Mouse (Mus musculus) liver, postnatal 0 days (tissue): Measurements from ENCODE around the gene Hamp. TPM values are rescaled to one million over a fixed set of nuclear protein-coding genes. Genes with fewer than 3 reads are reported as not detected.
"Not testable (repeated sequence)": the region's sequence is repeated elsewhere in the genome, so short reads cannot be mapped to it uniquely, and the experiment has no call there.

ENCODE experiments used
- ATAC-seq: fragments of 200-750 bp; cut with Nextera tagmentation; 2 replicates; pipeline ENCODE4 v1.8.0; 2017; ENCODE audit warnings: mild to moderate bottlenecking, moderate library complexity
- DNase-seq: peaks from one replicate; pipeline ENCODE4 v3.0.0-alpha.2; 2016
- H3K27ac ChIP-seq: fragments of 300-500 bp; sonication (generic); 2 replicates; pipeline ENCODE4 v1.5.1; 2014; ENCODE audit warnings: antibody characterized with exemption, moderate library complexity, mild to moderate bottlenecking, low read depth
- H3K27me3 ChIP-seq: fragments of 300-500 bp; sonication (generic); 2 replicates; pipeline ENCODE4 v1.6.1; 2014; ENCODE audit warnings: low read length, control low read depth, mixed read lengths; ENCODE audit not compliant: insufficient read depth
- H3K36me3 ChIP-seq: fragments of 300-500 bp; sonication (generic); replicated peaks from 2 replicates; pipeline ENCODE4 v1.6.1; 2014; ENCODE audit warnings: mild to moderate bottlenecking, control low read depth, low read length, moderate library complexity, mixed read lengths; ENCODE audit not compliant: insufficient read depth
- H3K4me1 ChIP-seq: fragments of 300-500 bp; sonication (generic); 2 replicates; pipeline ENCODE4 v1.6.1; 2014; ENCODE audit warnings: antibody characterized with exemption, mild to moderate bottlenecking, control low read depth; ENCODE audit not compliant: insufficient read depth
- H3K4me2 ChIP-seq: fragments of 300-500 bp; sonication (generic); 2 replicates; pipeline ENCODE4 v1.6.1; 2014; ENCODE audit warnings: low read depth, mild to moderate bottlenecking, low read length, moderate library complexity, mixed read lengths
- H3K4me3 ChIP-seq: fragments of 300-500 bp; sonication (generic); 2 replicates; pipeline ENCODE4 v1.5.1; 2014; ENCODE audit warnings: low read depth, low read length
- H3K9ac ChIP-seq: fragments of 300-500 bp; sonication (generic); replicated peaks from 2 replicates; pipeline ENCODE4 v1.6.1; 2014; ENCODE audit warnings: mild to moderate bottlenecking, moderate library complexity
- H3K9me3 ChIP-seq: fragments of 300-500 bp; sonication (generic); 2 replicates; pipeline ENCODE4 v1.6.1; 2016; ENCODE audit warnings: mild to moderate bottlenecking, control low read depth, low read length, mixed read lengths
- CTCF ChIP-seq: sonication (generic); IDR thresholded peaks from 2 replicates; pipeline ENCODE4 v1.5.1; 2016; ENCODE audit warnings: antibody characterized with exemption, low read depth
- EP300 ChIP-seq: IDR thresholded peaks from 2 replicates; pipeline ENCODE4 v1.6.1; 2016; ENCODE audit warnings: antibody characterized with exemption, low read depth, mild to moderate bottlenecking
- WGBS: fragments of 180-500 bp; shearing (Covaris S2); extraction: QIAGEN DNeasy Blood & Tissue Kit; methylation state at CpG from one replicate; pipeline ENCODE4 v1.1.7; 2014; ENCODE audit not compliant: insufficient replicate concordance; 5-methylcytosine and 5-hydroxymethylcytosine counted together
- polyA plus RNA-seq: library from polyadenylated mRNA; unstranded; fragments of >200 nt; fragmentation: Nextera tagmentation; extraction: Ambion mirVana; gene quantifications from 2 replicates; pipeline ENCODE4 v1.2.1, GENCODE M21; 2015

Hamp gene
- polyA plus RNA-seq, 1 experiment from 2014 or later: 248 TPM

DNA sequence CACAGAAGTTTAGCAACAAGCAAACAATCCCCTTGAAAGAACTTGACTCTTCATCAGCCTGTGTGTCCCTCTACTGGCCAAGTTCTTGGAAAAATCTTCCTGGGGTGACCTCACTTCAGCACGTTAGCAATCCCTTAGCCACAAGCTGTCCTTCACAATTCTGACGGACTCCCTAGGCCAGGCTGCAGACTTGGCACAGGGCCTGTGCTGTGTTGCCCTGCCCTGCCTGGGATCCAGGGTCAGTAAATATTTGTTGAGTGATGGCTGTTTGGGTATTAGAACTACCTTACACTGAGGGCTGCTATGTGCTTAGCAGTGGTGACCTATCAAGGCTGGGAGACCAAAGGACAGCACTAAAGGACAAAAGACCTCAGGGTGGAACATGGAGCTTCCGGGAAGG is 10.2 kb upstream of the Hamp start:
- TF ChIP-seq EP300: peak; percentile 43; the same call in 1 of the 2 replicates
- peak; percentile 29; the same call in 1 of the 2 replicates for TF ChIP-seq CTCF
- Histone ChIP-seq H3K9me3 (no peaks in the 10 kb centered on the region), H3K27me3 (no peaks in the 10 kb centered on the region), H3K36me3 (peaks cover 47% of the 10 kb centered on the region), H3K4me2 (no peak overlapping the region), H3K27ac (peak overlapping the region; percentile 99), H3K9ac (no peak overlapping the region), H3K4me3 (no peak overlapping the region), H3K4me1 (peaks cover 34% of the 10 kb centered on the region)
- ATAC-seq (peak; percentile 59), DNase-seq (peak; percentile 77)
- 61% methylated on average over 3 of the region's 3 CpGs for WGBS

DNA sequence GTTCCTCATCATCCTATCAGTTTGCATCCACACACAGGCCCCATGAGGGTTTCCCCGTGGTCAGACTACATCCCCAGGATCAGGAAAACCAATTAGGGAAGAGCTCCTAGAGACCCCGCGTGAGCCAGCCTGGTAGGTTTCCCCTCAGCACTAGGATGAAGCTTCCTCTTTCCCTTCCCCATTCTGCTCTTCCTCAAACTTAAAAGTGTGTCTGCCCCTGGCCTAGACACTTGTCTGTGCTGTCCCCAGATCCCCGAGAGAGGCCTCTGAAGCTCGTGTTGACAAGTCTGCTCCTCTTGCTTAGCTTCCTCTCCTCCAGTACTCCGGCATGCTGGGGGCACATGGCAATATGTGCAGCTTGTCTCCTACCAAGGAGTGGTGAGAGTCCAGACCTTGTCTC is 9.6 kb upstream of the Hamp start:
- WGBS: 53% methylated on average over 6 of the region's 6 CpGs
- ATAC-seq (no peak), DNase-seq (no peak)
- H3K27me3 ChIP-seq: no peaks in the 10 kb centered on the region
- TF ChIP-seq EP300 (no peak), CTCF (no peak)
- H3K27ac ChIP-seq: peak overlapping the region; percentile 99
- H3K9me3 ChIP-seq: no peaks in the 10 kb centered on the region
- no peak overlapping the region for H3K4me3 ChIP-seq
- peaks cover 48% of the 10 kb centered on the region for H3K36me3 ChIP-seq
- H3K4me1 ChIP-seq: peaks cover 33% of the 10 kb centered on the region
- H3K4me2 ChIP-seq: no peak overlapping the region
- peak overlapping the region; percentile 26; the same call in 1 of the 2 replicates for H3K9ac ChIP-seq

DNA sequence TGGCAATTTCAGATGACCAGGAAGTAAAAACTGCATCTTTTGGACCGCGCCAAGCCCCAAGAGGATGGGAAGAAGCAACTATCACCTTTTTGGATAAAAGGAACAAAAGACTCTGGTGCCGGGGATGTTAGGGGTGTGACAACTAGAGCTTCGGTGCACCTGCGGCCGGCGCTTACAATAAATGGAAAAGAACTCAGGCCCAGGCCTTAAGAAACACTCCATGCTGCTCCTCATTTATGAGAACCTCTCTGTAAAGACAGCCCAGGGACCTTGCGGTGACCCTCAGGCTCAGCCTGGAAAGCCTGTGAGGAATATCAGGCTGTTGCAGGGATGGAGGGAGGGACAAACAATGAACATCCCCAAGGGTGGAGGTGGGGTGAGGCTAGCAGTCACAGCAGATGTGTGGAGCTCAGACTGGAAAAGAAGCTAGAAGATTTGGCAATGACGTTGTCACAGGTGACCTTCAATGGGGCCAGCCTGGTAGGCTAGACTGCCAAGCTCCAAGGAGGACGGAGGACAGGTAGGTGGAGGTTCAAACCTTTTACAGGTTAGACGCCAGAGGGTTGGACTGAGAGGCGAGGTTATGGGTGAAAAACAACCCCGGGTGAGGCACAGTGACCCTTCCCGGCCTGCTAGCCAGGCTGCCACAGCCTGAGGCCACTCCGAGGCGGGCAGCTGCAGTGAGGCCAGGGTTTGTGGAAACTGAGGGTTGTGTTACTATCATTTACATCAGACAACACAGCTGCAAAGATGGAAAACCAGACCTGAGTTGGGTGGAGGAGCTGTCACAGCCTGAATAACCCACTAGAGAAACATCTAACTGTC is 8.8 kb upstream of the Hamp start:
- H3K9ac ChIP-seq: peak overlapping the region; percentile 5; the same call in 1 of the 2 replicates
- peaks cover 48% of the 10 kb centered on the region for H3K36me3 ChIP-seq
- H3K4me2 ChIP-seq: no peak overlapping the region
- peaks cover 26% of the 10 kb centered on the region for H3K4me1 ChIP-seq
- no peak for ATAC-seq
- no peak for TF ChIP-seq CTCF
- no peak for TF ChIP-seq EP300
- WGBS: 89% methylated on average over 16 of the region's 16 CpGs
- H3K4me3 ChIP-seq: no peak overlapping the region
- H3K27ac ChIP-seq: no peak overlapping the region; the same call in 1 of the 2 replicates
- no peaks in the 10 kb centered on the region for H3K9me3 ChIP-seq
- peak; percentile 11 for DNase-seq
- no peaks in the 10 kb centered on the region for H3K27me3 ChIP-seq

DNA sequence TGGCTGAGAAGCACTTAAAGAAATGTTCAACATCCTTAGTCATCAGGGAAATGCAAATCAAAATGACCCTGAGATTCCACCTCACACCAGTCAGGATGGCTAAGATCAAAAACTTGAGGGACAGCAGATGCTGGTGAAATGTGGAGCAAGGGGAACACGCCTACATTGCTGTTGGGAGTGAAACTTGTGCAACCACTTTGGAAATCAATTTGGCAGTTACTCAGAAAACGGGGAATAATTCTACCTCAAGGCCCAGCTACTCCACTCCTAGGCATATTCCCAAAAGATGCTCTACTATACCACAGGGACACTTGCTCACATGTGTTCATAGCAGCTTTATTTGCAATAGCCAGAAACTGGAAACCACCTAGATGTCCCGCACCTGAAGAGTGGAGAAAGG is 6.1 kb upstream of the Hamp start:
- not testable (repeated sequence) for H3K9ac ChIP-seq, ATAC-seq, H3K4me2 ChIP-seq, DNase-seq, H3K27ac ChIP-seq, H3K9me3 ChIP-seq, H3K27me3 ChIP-seq, H3K4me3 ChIP-seq
- Histone ChIP-seq H3K4me1 (peaks cover 18% of the 10 kb centered on the region), H3K36me3 (peaks cover 46% of the 10 kb centered on the region)
- WGBS: 73% methylated on average over 3 of the region's 3 CpGs

DNA sequence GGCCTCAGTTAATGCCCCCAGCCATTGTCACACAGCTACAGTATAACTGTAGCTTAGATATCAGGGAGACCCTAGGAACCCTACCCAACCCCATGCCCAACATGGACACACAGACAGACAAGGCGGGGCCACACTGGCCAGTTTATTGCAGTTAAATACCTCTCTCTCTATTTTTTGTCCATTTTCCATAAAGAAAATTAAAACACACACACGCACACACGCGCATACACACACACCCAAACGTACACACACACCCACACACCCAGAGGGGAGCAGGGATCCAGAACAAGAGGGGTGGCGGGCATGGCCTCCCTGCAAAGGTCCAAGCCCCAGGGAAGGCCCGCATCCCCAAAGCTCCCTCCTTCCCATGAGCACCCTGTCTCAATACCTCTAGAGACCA is 2.0 kb upstream of the Hamp start:
- no peak for ATAC-seq

DNA sequence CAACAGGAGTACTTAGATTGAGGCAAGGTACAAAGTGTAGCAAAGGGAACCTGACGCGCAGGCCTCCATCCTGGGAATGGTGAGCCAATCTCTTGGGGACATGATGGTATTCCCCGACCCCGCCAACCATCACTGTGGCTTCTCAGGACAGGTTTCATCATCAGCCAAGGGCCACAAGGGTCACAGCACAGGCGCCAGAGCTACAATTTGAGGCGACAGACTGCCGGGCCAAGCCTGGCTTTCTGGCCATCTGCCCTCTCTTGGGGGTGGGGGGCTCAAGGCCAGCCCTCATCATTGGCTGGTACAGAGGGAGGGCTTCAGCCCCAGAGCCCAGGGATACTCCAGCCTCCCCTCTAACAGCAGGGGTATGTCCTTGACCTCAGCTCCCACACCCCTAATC is 1.6 kb upstream of the Hamp start:
- peak overlapping the region; percentile 18; the same call in 1 of the 2 replicates for H3K27ac ChIP-seq
- H3K36me3 ChIP-seq: not testable (repeated sequence)

More for the DNA sequence above, 2.0 kb upstream of the Hamp start:
- Histone ChIP-seq H3K4me3 (no peak overlapping the region), H3K4me2 (no peak overlapping the region), H3K9me3 (no peaks in the 10 kb centered on the region), H3K9ac (no peak overlapping the region), H3K36me3 (peaks cover 10% of the 10 kb centered on the region; the same call in 1 of the 2 replicates), H3K4me1 (no peaks in the 10 kb centered on the region), H3K27ac (peak overlapping the region; percentile 18; the same call in 1 of the 2 replicates), H3K27me3 (no peaks in the 10 kb centered on the region)
- WGBS: 88% methylated on average over 7 of the region's 7 CpGs
- TF ChIP-seq EP300 (no peak), CTCF (no peak)
- no peak for DNase-seq

DNA sequence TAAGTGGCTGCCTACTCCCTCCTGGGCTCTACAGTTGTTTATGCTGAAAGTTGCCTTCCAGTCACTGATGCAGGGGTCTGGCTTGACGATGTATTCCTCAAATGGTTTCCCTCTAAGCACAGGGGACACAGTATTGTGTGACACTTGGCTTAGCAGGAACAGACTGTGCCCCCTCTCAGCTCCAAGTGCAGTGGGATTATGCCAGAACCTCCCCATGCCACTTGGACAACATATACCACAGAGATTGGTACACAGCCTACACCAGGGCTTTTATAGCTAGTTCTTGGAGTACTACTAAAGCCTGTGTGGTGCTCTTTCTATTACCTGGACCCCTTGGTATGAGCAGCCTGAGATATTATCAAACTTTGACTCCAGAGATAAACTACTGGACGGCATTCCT is 874 bp upstream of the Hamp start:
- H3K27me3 ChIP-seq, H3K36me3 ChIP-seq, ATAC-seq, H3K4me1 ChIP-seq, H3K9me3 ChIP-seq, H3K4me2 ChIP-seq, H3K27ac ChIP-seq, H3K9ac ChIP-seq, DNase-seq, H3K4me3 ChIP-seq: not testable (repeated sequence)
- WGBS: 55% methylated on average over 2 of the region's 2 CpGs

More for the DNA sequence above, 1.6 kb upstream of the Hamp start:
- DNase-seq: peak; percentile 63
- TF ChIP-seq EP300: peak; percentile 34; the same call in 1 of the 2 replicates
- not testable (repeated sequence) for H3K4me1 ChIP-seq, H3K9me3 ChIP-seq, H3K4me2 ChIP-seq, H3K27me3 ChIP-seq, H3K4me3 ChIP-seq, H3K9ac ChIP-seq
- 70% methylated on average over 7 of the region's 7 CpGs for WGBS
- ATAC-seq: peak; percentile 65

DNA sequence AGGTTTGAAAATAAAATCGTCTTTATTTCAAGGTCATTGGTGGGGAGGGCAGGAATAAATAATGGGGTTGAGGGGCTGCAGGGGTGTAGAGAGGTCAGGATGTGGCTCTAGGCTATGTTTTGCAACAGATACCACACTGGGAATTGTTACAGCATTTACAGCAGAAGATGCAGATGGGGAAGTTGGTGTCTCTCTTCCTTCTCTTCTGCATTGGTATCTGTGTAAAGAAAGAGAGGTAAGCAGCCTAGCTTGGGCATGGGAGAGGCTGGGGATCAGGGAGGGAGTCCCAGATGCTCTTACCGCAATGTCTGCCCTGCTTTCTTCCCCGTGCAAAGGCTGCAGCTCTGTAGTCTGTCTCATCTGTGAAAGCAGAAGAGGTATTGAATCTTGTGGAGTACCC is 1.5 kb downstream of the Hamp start:
- not testable (repeated sequence) for DNase-seq, H3K27me3 ChIP-seq, H3K4me1 ChIP-seq, H3K27ac ChIP-seq, H3K9ac ChIP-seq, H3K4me2 ChIP-seq, ATAC-seq, H3K4me3 ChIP-seq, H3K9me3 ChIP-seq, H3K36me3 ChIP-seq
- 36% methylated on average over 3 of the region's 3 CpGs for WGBS

DNA sequence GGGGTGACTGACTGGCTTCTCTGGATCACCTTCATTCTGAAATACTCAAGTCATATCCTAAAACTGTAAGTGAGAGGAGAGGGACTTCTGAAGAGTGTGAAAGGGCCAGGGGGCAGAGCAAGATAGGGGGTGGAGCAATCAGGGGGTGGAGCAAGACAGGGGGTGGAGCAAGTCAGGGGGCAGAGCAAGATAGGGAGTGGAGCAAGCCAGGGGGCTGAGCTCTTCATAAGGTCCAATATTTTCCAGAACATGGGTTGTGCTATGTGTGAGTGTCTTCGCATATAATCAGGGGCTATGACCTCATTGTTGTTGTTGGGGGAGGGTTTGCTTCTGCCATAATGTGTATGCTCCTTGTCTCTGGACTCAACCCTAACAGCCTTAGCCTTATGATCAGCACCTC is 3.8 kb downstream of the Hamp start:
- not testable (repeated sequence) for H3K4me1 ChIP-seq, H3K27ac ChIP-seq, H3K4me3 ChIP-seq, DNase-seq, ATAC-seq, H3K9me3 ChIP-seq, H3K4me2 ChIP-seq, H3K27me3 ChIP-seq, H3K9ac ChIP-seq, H3K36me3 ChIP-seq
- WGBS: 94% methylated on average over 1 of the region's 1 CpGs
